Mouse (Mus musculus): ENCODE data around the gene Ap1s1.
A peak's percentile ranks its signal among the peaks of the same experiment; 100 is the strongest.

Gene Ap1s1

DNA sequence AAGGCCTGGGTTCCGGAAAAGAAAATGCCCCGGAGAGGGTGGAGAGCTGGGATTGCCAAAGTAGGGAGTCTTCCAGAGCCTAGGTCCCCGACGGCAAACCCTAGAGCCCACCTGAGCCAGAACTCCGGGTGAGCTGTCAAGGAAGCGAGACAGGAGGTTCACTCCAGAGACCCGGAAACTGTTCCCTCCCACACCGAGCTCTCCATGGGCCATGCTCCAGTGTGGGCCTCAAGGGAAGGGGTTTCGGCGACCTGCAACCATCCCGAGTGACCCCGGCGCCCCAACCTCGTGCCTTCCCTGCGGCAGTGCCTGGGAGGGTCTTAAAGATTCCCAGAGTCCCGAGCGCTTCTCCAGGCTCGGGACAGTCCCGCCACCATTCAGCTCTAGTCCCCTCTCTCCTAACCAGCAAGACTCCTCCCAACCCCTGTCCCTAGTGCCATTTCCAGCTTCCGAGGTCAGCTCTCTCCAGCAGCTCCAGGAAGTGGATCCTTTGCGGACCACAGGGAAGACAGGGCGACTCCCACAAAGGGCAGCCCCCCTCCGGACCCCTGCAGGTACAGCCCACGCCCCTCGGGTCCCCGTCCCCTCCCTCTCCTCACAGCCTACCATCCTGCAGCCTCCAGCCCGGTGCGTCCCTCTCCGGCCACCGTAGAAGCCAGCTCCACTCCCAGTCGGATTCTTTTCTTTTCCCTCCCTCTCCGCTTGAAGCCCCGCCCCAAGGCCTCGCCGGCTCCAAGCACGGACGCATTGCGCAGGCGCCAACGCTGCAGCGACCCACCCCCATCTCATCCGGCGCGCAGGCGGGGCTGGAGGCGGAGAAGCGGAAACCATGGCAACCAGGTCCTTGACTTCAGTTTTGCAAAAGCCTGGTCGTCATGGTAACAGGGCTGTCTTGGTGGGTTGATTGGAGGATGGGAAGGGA is at the start of gene Ap1s1:
Gene Ap1s1 (minus strand): TSS at position 734 of the 922 bp plus-strand sequence.
- peak; percentile 96 to 99 for DNase-seq

GRCm38 (mm10) chr5:137095135-137095534 is 49.2 kb upstream of the Ap1s1 start:
- no peak for DNase-seq

GRCm38 (mm10) chr5:137093720-137094119 is 47.8 kb upstream of the Ap1s1 start:
- peak; percentile 49 to 53 for DNase-seq

- no peak for DNase-seq
Observed at GRCm38 (mm10) chr5:137091560-137091959, 45.6 kb upstream of the Ap1s1 start.

DNA sequence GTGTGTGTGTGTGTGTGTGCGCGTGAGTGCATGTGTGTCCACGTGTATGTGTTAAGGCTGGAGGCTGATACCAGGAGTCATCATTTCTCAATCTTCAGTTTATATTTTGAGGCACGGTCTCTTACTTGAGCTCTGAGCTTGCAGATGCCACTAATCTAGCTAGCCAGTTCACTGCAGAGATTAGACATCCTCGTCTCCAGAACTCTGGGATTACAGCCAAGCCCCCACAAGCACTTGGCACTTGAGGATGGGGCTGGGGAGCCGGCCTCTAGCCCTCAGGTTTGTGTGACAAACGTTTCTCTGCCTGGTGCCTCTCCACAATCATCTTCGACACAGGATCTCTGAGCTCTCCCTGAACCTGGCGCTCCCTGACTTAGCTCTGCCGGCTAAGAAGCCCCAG is 44.9 kb upstream of the Ap1s1 start:
- DNase-seq: no peak

DNA sequence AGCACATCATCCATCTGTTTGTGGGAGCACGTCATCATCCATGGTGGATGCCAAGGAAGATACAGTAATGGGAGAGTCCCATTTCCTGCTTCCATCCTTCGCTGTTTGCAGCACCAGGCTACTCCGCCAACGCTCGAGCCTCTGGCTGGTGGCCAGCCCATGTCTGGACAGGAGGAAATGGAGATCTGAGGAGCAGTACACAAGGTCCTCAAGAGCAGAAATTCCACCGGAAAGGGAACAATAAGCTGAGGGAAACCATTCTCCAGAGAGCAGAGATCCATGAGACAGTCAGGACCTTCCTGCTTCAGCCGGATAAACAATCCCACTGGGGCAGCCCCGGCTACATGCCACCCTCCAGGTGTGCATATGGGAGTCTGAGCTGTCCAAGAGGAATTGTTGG is 41.5 kb upstream of the Ap1s1 start:
- peak; percentile 87 to 89 for DNase-seq

DNA sequence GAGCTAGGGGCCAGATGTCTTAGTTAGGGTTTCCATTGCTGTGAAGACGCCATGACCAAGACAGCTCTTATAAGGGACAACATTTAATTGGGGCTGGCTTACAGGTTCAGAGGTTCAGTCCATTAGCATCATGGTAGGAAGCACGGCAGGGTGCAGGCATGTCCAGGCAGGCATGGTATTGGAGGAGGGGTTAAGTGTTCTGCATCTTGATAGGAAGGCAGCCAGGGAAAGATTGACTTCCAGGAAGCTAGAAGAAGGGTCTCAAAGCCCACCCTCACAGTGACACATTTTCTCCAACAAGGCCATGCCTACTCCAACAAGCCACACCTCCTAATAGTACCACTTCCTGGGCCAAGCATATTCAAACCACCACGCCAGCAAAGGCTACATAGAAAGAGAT is 39.8 kb upstream of the Ap1s1 start:
- DNase-seq: no peak

- no peak for DNase-seq
Observed at GRCm38 (mm10) chr5:137085021-137085420, 39.1 kb upstream of the Ap1s1 start.

- DNase-seq: no peak
Observed at GRCm38 (mm10) chr5:137083051-137083450, 37.1 kb upstream of the Ap1s1 start.

DNA sequence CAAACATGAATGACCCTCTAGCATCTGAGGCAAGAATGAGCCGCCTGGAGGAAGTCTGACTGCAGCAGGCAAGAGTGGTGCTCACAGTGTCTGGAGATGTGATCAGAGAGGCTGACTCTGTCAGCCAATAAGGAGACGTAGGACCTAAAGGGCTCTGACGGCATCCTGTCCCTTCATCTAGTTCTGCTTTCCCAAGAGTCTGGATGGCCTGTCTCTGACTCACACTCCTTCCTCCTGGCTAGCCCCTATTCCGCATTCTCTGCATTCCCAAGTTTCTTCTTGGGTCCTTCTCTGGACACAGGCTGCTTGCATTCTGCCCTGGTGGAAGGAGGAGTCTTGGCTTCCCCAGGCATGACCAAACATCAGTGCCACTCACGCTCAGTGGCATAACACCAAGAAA is 33.9 kb upstream of the Ap1s1 start:
- peak; percentile 28 to 55 for DNase-seq

GRCm38 (mm10) chr5:137078616-137079015 is 32.7 kb upstream of the Ap1s1 start:
- DNase-seq: no peak

DNA sequence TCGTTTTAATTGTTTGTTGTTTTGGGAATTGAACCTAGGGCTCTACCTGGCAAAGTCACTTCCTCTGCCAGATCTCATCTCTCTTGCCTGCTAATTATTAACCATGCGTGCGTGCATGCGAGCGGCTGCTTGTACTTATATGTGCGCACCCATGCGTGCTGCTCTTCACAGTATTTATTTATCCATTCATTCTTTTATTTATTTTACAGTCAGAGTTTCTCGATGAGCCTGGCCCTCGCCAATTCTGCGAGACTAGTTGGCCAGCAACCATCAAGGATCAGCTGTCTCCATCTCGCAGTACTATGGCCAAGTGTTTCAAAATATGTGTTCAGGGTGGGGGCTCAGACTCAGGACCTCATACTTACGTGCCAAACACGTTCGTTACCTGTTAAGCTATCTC is 32.1 kb upstream of the Ap1s1 start:
- no peak for DNase-seq

DNA sequence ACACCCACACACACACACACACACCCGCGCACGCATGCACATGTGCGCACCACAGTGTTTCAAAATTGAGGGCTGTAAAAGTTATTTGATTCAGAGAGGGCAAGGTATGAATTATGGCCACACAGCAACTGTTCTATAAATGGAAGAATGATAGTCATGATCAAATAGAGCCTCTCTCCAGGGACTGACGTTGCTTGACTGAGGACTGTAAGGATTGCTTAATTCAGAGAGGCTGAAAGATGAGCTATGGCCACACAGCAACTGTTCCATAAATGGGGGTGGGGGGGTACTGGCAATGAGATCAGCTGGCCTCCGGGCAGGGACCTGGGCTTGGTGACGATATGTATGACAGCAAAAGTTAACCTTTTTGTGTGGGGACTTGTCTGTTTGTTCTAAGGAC is 31.3 kb upstream of the Ap1s1 start:
- no peak for DNase-seq

- DNase-seq: peak in 1 of 2 experiments; percentile 54
Observed at GRCm38 (mm10) chr5:137076191-137076930, 30.4 kb upstream of the Ap1s1 start.

GRCm38 (mm10) chr5:137075726-137076125 is 29.8 kb upstream of the Ap1s1 start:
- DNase-seq: no peak

DNA sequence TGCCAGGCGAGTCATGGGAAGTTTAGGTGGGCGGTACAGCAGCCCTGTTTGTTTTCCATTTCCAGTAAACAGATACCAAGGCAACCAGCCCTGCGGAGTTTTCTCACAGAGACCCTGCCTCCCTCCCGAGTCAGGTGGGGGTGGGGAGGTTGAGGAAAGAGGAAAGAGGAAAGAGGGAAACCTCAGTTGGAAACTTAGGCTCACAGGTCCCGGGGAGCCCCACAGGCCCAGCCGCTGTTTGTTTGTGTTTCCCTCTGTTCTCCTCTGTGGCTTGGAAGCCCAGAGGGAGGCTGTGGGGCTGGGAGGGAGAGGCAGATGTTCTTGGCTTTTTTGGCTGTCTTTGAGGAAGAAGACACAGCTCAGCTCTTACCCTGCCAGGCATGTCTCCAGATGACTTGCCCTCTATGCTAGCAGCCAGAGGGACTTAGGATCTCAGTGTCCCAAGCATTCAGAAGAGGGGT is 28.3 kb upstream of the Ap1s1 start:
- DNase-seq: peak in 1 of 2 experiments; percentile 59

DNA sequence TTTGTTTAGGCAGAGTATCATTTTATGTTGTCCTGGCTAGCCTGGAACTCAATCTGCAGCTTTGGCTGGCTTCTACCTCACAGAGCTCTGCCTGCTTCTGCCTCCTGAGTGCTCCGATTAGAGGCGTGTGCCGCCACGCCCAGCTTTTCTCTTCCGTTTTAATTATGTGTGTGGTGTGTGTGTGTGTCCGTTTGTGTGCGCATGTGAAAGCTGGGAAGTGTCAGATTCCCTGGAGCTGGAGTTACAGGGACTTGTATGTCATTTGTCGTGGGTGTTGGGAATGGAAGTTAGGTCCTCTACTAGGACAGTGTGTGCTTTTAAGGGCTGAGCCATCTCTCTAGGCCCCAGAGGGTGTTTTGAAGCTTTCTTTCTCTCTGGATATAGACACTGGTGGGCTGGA is 27.2 kb upstream of the Ap1s1 start:
- no peak for DNase-seq

DNA sequence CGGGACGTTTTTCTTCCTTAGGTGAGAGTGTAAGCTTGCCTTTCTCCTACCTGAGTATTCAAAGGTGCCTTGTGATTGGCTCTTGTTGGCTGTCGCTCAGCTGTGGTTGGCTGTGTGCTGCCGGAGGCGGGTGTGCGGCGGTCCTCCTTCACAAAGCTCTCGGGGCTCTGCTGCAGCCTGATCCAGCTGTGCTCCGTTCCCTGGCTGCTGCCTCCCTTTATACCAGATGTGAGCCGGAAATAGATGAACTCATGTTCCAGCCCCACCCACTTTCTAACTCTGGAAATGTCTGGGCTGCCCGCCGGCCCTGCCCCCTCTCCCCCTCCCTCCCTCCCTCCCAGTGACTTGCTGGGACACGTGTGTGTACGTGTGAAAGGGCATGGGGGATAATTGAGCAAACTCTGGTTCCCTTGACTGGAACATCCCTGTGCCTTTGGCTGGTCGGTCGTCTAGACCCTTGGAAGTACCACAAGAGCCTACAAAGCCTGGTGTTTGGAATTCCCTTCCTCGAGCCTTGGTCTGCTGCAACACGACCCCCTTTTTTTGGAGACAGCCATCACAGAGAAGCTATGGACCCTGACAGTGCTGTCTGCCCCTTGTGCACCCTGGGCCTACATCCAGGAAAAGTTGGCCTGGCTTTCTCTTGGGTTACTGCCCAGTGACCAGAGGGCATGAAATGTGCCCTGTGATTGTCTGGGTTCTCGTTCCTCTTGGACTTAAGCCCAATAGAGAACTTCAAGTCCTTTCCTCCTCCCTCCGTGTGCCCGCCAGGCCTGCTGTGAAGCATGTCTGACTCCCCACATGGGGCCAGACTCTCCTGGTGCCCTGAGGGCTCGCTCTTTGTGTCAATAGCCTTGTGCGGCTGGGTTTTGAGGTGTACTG is 26.4 kb upstream of the Ap1s1 start, which contains the start of gene Serpine1:
Gene Serpine1 (minus strand): TSS at position 190 of the 882 bp plus-strand sequence.
- DNase-seq: peak; percentile 87 to 94

- no peak for DNase-seq
Observed at GRCm38 (mm10) chr5:137070881-137071605, 25.1 kb upstream of the Ap1s1 start.

- DNase-seq: no peak
Observed at GRCm38 (mm10) chr5:137068711-137069110, 22.8 kb upstream of the Ap1s1 start.

- no peak for DNase-seq
Observed at GRCm38 (mm10) chr5:137065923-137066322, 20.0 kb upstream of the Ap1s1 start.

- no peak for DNase-seq
Observed at GRCm38 (mm10) chr5:137065454-137065853, 19.5 kb upstream of the Ap1s1 start.

All from kidney, postnatal 36 days (tissue).